Comparison of ENCODE assay signal across 15 mouse cellular contexts in genomic region chr17:84530202-84530796, GRCm38 (mm10). TPM values are rescaled to one million over a fixed set of nuclear protein-coding genes. Genes with fewer than 3 reads are reported as not detected.
A peak's percentile ranks its signal among the peaks of the same experiment; 100 is the strongest.
DNase-seq lines count a peak whose midpoint lies in the region; ATAC-seq and TF ChIP-seq lines count a peak whose summit lies in the region.
"Had no signal": no experiment of that assay in that cellular context is flagged by ENCODE, and none has a peak within 500 bp of the region (broad histone marks: within the 10 kb centered on the region; RNA-seq: fewer than 3 reads in every experiment).

No protein-coding gene starts in this region.

- no peak overlapping the region for H3K4me3 ChIP-seq in gastrocnemius, adult 2 months
- no peak overlapping the region for H3K4me3 ChIP-seq in kidney, embryonic 16.5 days (ENCODE audit: low read length)
- no peak overlapping the region for H3K4me3 ChIP-seq in spleen, adult 2 months (ENCODE audit: extremely low read depth, insufficient read depth, insufficient read length)
- H3K4me3 ChIP-seq in forebrain, embryonic 10.5 days: no peak overlapping the region
- H3K4me3 ChIP-seq: midbrain, embryonic 13.5 days; stomach, embryonic 15.5 days had no signal

- no peak overlapping the region for H3K9ac ChIP-seq in kidney, embryonic 16.5 days (replicated peaks; ENCODE audit: low read length)
- H3K9ac ChIP-seq: midbrain, embryonic 13.5 days; stomach, embryonic 15.5 days had no signal

- DNase-seq in gastrocnemius, adult 2 months: no peak
- DNase-seq in gastrocnemius, postnatal 36 days: no peak
- no peak for DNase-seq in kidney, postnatal 36 days
- DNase-seq in spleen, adult 2 months (ENCODE audit: low read depth in 1 of 2, low spot score in 2 of 2): no peak
- no peak for DNase-seq in spleen, postnatal 10 days (ENCODE audit: low spot score in 2 of 2)
- DNase-seq in right cerebral cortex, postnatal 36 days (ENCODE audit: low spot score in 2 of 2): no peak
- DNase-seq in forebrain, embryonic 10.5 days (ENCODE audit: extremely low spot score, low spot score): no peak
- DNase-seq: adrenal gland, postnatal 10 days; cerebellum, adult 9-10 months; kidney, postnatal 10 days; thymus, postnatal 25 days had no signal

- H3K4me1 ChIP-seq in kidney, embryonic 16.5 days (ENCODE audit: insufficient read depth, low read length): peaks cover 19% of the 10 kb centered on the region
- no peaks in the 10 kb centered on the region for H3K4me1 ChIP-seq in spleen, adult 2 months (ENCODE audit: control insufficient read depth, insufficient read depth, insufficient read length)
- H3K4me1 ChIP-seq in forebrain, embryonic 10.5 days: peaks cover 21% of the 10 kb centered on the region
- H3K4me1 ChIP-seq: stomach, embryonic 15.5 days had no signal

- intact Hi-C loops in gastrocnemius, adult 2 months (cut with DNase I): no loop called here
- intact Hi-C loops in gastrocnemius, postnatal 36 days (cut with DNase I): no loop called here

- TF ChIP-seq CTCF in gastrocnemius, adult 2 months (IDR thresholded peaks at IDR 0.05): no peak
- TF ChIP-seq CTCF in spleen, adult 2 months (IDR thresholded peaks at IDR 0.05; ENCODE audit: extremely low read depth, insufficient read depth, insufficient read length, insufficient replicate concordance): no peak

- no peaks in the 10 kb centered on the region for H3K9me3 ChIP-seq in kidney, embryonic 16.5 days (ENCODE audit: low read length)
- H3K9me3 ChIP-seq in forebrain, embryonic 10.5 days: no peaks in the 10 kb centered on the region
- H3K9me3 ChIP-seq: midbrain, embryonic 13.5 days; stomach, embryonic 15.5 days had no signal

- WGBS in kidney, embryonic 16.5 days: 48% methylated on average over 3 of the region's 3 CpGs
- 57% methylated on average over 3 of the region's 3 CpGs for WGBS in spleen, adult 2 months
- WGBS in forebrain, embryonic 10.5 days: 60% methylated on average over 3 of the region's 3 CpGs

- no peak for ATAC-seq in kidney, embryonic 16.5 days (ENCODE audit: low FRiP score, low TSS enrichment)
- ATAC-seq: hindbrain, embryonic 16.5 days; midbrain, embryonic 13.5 days had no signal

- H3K36me3 ChIP-seq in kidney, embryonic 16.5 days (ENCODE audit: insufficient read depth, low read length): no peaks in the 10 kb centered on the region
- no peaks in the 10 kb centered on the region for H3K36me3 ChIP-seq in spleen, adult 2 months (ENCODE audit: control insufficient read depth, insufficient read depth, low read length)
- 0 out of 2 replicates have a peak, but pooled peaks cover 2% of the 10 kb centered on the region for H3K36me3 ChIP-seq in forebrain, embryonic 10.5 days (replicated peaks)
- H3K36me3 ChIP-seq: midbrain, embryonic 13.5 days; stomach, embryonic 15.5 days had no signal

- no peak overlapping the region for H3K4me2 ChIP-seq in kidney, embryonic 16.5 days (replicated peaks; ENCODE audit: low read depth, low read length)
- H3K4me2 ChIP-seq: midbrain, embryonic 13.5 days; stomach, embryonic 15.5 days had no signal

- H3K27me3 ChIP-seq in kidney, embryonic 16.5 days (ENCODE audit: insufficient read depth, low read length): no peaks in the 10 kb centered on the region
- no peaks in the 10 kb centered on the region for H3K27me3 ChIP-seq in spleen, adult 2 months (ENCODE audit: control insufficient read depth, insufficient read depth, low read length)
- H3K27me3 ChIP-seq in forebrain, embryonic 10.5 days (ENCODE audit: poor library complexity, severe bottlenecking): no peaks in the 10 kb centered on the region
- H3K27me3 ChIP-seq: midbrain, embryonic 13.5 days; stomach, embryonic 15.5 days had no signal

- TF ChIP-seq POLR2A in spleen, adult 2 months (IDR thresholded peaks at IDR 0.05; ENCODE audit: low read depth, low read length): no peak

- H3K27ac ChIP-seq in gastrocnemius, adult 2 months: peak overlapping the region; percentile 46
- H3K27ac ChIP-seq in kidney, embryonic 16.5 days (ENCODE audit: low read length): peak overlapping the region; percentile 0; the same call in 1 of the 2 replicates
- 0 out of 2 replicates have a peak overlapping the region, but pooled peaks have one; percentile 9 for H3K27ac ChIP-seq in spleen, adult 2 months (ENCODE audit: insufficient read depth, low read length)
- no peak overlapping the region for H3K27ac ChIP-seq in forebrain, embryonic 10.5 days
- H3K27ac ChIP-seq: midbrain, embryonic 13.5 days had no signal

RNA-seq across cellular contexts. Expression of gene Plekhh2, which starts 18.6 kb away (rescaled TPM):
- 1 to 10 TPM in 1 of 2 experiments, under 1 TPM in 1; 0.77 to 1.7 TPM for total RNA-seq in gastrocnemius, adult 2 months (2021)
- total RNA-seq in gastrocnemius, postnatal 36 days (2021): 1 to 10 TPM; 1.5 to 1.6 TPM
- polyA plus RNA-seq in kidney, embryonic 16.5 days (2015; fragmentation: Nextera tagmentation; extraction: Ambion mirVana): 10.5 and 12.2 TPM in 2 replicates
- 1.6 TPM in 2 replicates for polyA plus RNA-seq in spleen, adult 2 months (2012; rRNA removed)
- 3.5 and 3.8 TPM in 2 replicates for polyA plus RNA-seq in forebrain, embryonic 10.5 days (2016; fragmentation: Nextera tagmentation; extraction: Ambion mirVana)
